Mouse (Mus musculus) megakaryocyte, embryonic 14.5 days (primary cell): ENCODE data around the gene Ccdc186. TPM values are rescaled to one million over a fixed set of nuclear protein-coding genes. Genes with fewer than 3 reads are reported as not detected.
"Not testable (repeated sequence)": the region's sequence is repeated elsewhere in the genome, so short reads cannot be mapped to it uniquely, and the experiment has no call there.

Experiments
- H3K27me3 ChIP-seq: replicated peaks from 2 replicates; pipeline ENCODE3; 2012; ENCODE audit warnings: inconsistent platforms
- H3K36me3 ChIP-seq: replicated peaks from 2 replicates; pipeline ENCODE3; 2012; ENCODE audit warnings: low read length, inconsistent platforms, mixed read lengths
- H3K4me1 ChIP-seq: 2 replicates; pipeline ENCODE4 v1.6.1; 2012; ENCODE audit warnings: inconsistent platforms
- H3K4me3 ChIP-seq: replicated peaks from 2 replicates; pipeline ENCODE3; 2012; ENCODE audit warnings: moderate library complexity, mild to moderate bottlenecking, inconsistent platforms
- H3K9me3 ChIP-seq: 2 replicates; pipeline ENCODE4 v1.6.1; 2012; ENCODE audit warnings: inconsistent platforms
- FLI1 ChIP-seq: IDR thresholded peaks from 2 replicates; pipeline ENCODE4 v1.6.1; 2012; ENCODE audit warnings: low read length, inconsistent platforms, mixed read lengths
- GATA1 ChIP-seq: IDR thresholded peaks from 3 replicates; pipeline ENCODE4 v1.6.1; 2012; ENCODE audit warnings: mixed read lengths, low read length, inconsistent platforms, borderline replicate concordance
- polyA plus RNA-seq: library from polyadenylated mRNA; stranded (reverse); fragments of >175 nt; gene quantifications from 2 replicates; pipeline ENCODE4 v1.2.3, GENCODE M21; 2012; ENCODE audit warnings: low replicate concordance; ENCODE audit not compliant: insufficient read depth

Gene Ccdc186
- polyA plus RNA-seq, 1 experiment, result 0.72 TPM

DNA sequence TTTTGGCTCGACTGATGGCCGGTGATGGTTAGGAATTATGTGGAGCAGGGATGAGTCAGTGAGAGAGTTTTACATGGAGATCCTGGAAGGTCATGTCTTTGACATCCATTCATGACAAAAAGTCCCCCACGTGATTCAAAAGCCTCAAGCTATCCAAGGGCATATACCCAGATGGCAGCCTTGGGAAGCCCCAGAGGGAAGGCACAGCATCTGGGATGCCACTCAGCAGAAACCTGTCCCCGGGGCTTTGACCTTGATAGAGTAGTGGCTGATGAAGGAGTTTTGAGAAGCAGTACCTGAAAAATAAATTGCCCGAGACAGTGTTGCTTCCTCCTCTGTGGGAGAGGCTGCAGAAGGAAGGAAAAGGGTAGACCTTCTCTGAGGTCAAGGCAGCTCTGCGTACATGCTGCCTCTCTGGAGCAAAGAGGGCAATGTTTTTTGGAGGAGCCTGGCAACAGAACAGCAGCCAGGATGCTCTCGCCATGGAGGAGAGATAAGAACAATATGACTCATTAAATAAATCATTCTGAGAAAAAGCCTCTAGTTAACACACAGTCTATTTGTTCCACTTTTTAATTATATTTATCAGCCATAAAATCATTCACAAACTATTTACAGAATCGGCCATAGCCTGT is 61.6 kb downstream of the Ccdc186 start:
- 0 out of 2 replicates have a peak, but pooled peaks cover 2% of the 10 kb centered on the region for H3K9me3 ChIP-seq
- H3K27me3 ChIP-seq, result peaks cover 57% of the 10 kb centered on the region
- peaks cover 61% of the 10 kb centered on the region for H3K4me1 ChIP-seq
- H3K36me3 ChIP-seq, result no peaks in the 10 kb centered on the region
- H3K4me3 ChIP-seq, result no peak overlapping the region
- TF ChIP-seq GATA1 (no peak), FLI1 (no peak)

DNA sequence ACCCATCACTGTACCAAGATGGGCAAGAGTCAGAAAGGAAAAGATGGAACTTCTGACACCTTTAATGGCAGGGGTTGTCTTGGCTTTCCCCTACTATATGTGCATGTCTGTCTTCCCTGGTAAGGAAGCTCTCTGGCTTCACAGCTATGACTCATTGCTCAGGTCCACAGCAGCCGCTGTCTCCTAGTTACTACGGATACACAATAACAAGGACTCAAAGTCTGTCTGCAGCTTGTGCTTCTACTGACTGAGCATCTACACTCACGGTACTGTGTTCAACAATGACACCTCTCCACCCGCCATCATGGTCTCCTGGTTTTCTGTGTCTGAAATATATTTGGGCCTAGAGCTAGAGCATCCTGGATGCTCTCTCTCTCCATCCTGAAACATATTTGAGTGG is 62.2 kb downstream of the Ccdc186 start:
- peaks cover 61% of the 10 kb centered on the region for H3K4me1 ChIP-seq
- TF ChIP-seq FLI1 (no peak), GATA1 (no peak)
- peaks cover 56% of the 10 kb centered on the region for H3K27me3 ChIP-seq
- no peaks in the 10 kb centered on the region for H3K36me3 ChIP-seq
- no peak overlapping the region for H3K4me3 ChIP-seq
- no peaks in the 10 kb centered on the region for H3K9me3 ChIP-seq

DNA sequence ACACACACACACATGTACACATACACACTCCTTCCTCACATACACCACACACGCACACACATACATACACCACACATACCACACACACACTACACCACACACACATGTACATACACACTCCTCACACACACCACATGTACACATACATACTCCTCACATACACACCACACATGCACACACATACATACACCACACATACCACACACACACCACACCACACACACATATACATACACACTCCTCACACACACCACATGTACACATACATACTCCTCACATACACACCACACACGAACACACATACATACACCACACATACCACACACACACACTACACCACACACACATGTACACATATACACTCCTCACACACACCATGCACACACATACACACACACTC is 63.7 kb downstream of the Ccdc186 start:
- H3K9me3 ChIP-seq, result no peaks in the 10 kb centered on the region
- peaks cover 59% of the 10 kb centered on the region for H3K4me1 ChIP-seq
- no peak overlapping the region for H3K4me3 ChIP-seq
- H3K27me3 ChIP-seq, result peaks cover 48% of the 10 kb centered on the region
- TF ChIP-seq GATA1 (peak; percentile 52; the same call in 1 of the 3 replicates), FLI1 (no peak)
- no peaks in the 10 kb centered on the region for H3K36me3 ChIP-seq

DNA sequence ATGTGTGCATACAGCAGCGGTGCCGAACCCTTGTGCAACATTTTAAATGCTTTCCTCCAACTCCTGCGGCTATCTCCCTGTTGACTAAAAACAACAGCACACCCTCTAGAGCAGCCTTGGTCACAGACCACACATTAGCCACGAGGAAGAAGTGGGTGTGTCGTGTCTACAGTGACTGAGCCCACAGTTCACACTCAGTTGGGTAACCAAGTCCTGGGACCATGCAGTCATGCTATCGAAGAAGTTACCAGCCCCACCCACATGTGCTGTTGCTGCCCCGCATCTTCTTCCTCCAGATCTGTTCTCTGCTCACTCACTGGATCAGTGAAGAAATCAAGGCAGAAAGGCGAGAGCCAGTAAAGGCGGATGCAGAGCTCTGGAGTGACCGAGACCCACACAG is 65.6 kb downstream of the Ccdc186 start:
- Histone ChIP-seq H3K4me1 (peaks cover 47% of the 10 kb centered on the region), H3K4me3 (peak overlapping the region; percentile 21), H3K9me3 (no peaks in the 10 kb centered on the region), H3K36me3 (no peaks in the 10 kb centered on the region), H3K27me3 (peaks cover 42% of the 10 kb centered on the region)
- TF ChIP-seq GATA1 (no peak), FLI1 (no peak)

DNA sequence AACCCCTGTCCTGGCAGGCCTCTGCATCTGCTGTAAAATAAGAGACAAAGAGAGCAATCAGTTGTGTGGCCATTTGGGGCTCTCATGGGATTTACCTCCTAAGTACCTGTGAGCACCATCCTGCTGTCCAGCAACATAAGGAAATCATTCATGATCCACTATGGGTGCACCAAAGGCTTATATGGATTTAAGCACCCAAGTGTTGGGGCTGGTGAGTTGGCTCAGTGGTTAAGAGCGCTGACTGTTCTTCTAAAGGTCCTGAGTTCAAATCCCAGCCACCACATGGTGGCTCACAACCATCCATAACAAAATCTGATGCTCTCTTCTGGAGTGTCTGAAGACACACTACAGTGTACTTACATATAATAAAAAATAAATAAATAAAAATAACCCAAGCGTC is 67.5 kb downstream of the Ccdc186 start:
- H3K9me3 ChIP-seq, H3K4me3 ChIP-seq, H3K36me3 ChIP-seq: not testable (repeated sequence)
- H3K27me3 ChIP-seq, result peaks cover 43% of the 10 kb centered on the region
- H3K4me1 ChIP-seq, result peaks cover 35% of the 10 kb centered on the region

DNA sequence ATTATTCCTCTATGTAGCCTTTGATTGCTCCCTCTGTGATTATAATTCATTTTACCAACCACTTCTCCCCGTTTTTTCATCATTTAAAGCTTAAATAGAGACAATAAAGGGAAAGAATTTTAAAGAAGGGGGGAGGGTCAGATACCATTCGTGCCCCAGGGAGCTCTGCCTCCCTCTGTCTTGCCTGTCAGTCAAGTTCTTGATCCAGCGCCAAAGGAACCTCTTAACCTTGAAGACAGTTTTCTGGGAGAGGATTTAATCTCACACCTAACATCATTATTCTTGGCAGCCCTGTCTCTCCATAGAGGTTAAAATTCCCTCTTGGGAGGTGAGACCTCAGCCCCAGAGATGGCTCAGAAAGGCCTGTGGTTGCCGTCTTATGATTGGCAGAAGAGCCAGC is 71.3 kb downstream of the Ccdc186 start:
- TF ChIP-seq GATA1, result no peak
- TF ChIP-seq FLI1, result no peak
- no peak overlapping the region for H3K4me3 ChIP-seq
- no peaks in the 10 kb centered on the region for H3K9me3 ChIP-seq
- peaks cover 21% of the 10 kb centered on the region for H3K4me1 ChIP-seq
- H3K36me3 ChIP-seq, result no peaks in the 10 kb centered on the region
- H3K27me3 ChIP-seq, result peaks cover 29% of the 10 kb centered on the region

DNA sequence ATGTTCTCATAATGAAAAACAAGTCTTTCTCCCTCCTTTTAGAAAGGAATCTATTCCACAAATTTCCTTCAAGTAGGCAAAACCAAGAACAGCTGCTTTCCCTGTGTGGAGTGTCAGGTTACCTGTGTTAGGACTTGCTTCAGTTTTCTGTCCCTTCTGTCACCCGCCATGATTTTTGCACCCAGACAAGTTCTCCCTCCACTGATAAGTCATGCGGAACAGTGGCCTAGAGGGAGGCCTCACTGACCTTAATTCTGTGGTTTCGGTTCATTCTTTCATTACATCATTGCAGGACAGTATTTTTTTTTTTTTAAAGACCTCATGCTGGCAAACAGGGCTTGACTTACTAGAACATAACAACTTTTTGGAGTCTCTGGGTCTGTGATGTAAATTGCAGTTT is 72.6 kb downstream of the Ccdc186 start:
- TF ChIP-seq FLI1 (no peak), GATA1 (no peak)
- Histone ChIP-seq H3K36me3 (no peaks in the 10 kb centered on the region), H3K4me3 (no peak overlapping the region), H3K27me3 (peaks cover 28% of the 10 kb centered on the region), H3K4me1 (peaks cover 24% of the 10 kb centered on the region), H3K9me3 (no peaks in the 10 kb centered on the region)

DNA sequence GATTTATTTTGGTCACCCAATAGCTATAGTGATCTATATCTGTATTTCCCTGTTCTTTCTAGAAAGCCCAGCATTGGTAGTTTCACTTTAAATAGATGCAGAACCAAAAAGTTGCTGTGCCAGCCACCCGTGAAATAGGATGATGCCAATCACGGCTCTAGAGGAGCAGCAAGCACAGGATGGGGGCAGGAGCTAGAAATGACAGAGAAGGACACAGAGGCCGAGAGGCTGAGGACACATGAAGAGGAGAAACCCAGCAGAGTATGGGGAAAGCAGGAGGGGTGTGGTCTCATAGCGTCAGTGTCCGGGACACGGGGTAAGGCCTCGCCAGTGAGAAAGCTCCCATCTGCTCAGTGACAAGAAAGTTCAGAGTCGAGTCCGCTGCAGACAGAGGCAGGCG is 74.1 kb downstream of the Ccdc186 start:
- Histone ChIP-seq H3K9me3 (no peaks in the 10 kb centered on the region), H3K36me3 (no peaks in the 10 kb centered on the region), H3K4me3 (no peak overlapping the region), H3K27me3 (peaks cover 35% of the 10 kb centered on the region), H3K4me1 (peaks cover 39% of the 10 kb centered on the region)
- TF ChIP-seq GATA1 (no peak), FLI1 (no peak)

DNA sequence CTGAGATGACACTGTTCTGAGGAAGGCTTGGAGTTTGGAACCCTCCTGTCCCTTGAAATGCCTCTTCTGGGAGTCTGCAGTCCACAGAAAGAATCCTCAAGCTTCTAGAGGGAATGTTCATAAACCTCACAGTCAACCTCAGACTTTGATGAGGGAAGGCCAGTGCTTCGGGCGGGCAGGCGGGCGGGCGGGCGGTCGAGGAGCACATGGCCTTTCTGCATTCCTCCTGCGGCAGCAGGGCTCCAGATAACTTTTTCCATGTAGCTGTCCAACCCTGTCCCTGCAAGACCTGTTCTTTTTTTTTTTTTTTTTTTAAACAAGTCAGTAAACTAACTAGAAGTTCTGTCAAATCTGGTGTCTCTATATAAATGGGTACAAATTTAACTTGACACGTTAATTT is 75.4 kb downstream of the Ccdc186 start:
- Histone ChIP-seq H3K9me3 (no peaks in the 10 kb centered on the region), H3K36me3 (no peaks in the 10 kb centered on the region), H3K4me1 (peaks cover 35% of the 10 kb centered on the region), H3K27me3 (peaks cover 39% of the 10 kb centered on the region), H3K4me3 (no peak overlapping the region)
- TF ChIP-seq FLI1 (no peak), GATA1 (no peak)

DNA sequence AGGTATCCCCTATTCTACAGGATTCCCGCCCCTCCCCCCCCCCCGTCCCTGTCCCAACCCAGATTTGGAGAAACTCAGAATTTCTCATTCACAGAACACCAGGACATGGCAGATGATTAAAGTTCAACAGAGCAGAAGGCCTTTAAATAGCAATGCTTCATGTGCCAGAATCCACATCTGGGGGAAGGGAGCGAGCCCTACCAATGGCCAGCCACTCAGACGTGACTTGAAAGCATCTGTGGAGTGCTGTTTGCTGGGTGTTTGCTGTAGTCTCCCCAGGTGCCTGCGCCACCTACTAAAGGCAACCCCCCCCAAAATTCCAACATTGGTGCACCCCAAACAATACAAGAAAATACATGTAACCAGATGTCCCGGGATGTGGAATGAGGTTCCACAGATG is 76.5 kb downstream of the Ccdc186 start:
- Histone ChIP-seq H3K4me3 (no peak overlapping the region), H3K4me1 (peaks cover 35% of the 10 kb centered on the region), H3K36me3 (no peaks in the 10 kb centered on the region), H3K9me3 (no peaks in the 10 kb centered on the region), H3K27me3 (peaks cover 45% of the 10 kb centered on the region)
- TF ChIP-seq GATA1 (no peak), FLI1 (no peak)

DNA sequence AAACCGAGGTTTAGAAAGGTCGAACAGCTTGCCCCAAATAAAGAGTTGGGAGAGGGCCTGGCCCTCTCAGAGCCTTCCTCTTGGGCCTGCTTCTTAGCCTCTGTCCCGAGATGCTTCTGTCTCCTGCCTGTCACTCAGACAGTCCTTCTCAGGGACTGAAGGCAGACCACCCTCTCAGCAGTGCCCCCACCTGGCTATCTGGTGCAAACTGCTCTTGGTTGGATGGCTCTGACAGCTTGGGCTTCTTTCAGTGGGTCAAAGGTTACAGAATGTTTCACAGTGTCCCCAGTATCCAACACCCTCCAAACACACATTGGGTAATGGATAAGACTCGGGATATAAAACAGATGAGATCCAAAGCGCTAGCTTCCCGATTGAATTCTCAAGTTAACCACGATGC is 76.9 kb downstream of the Ccdc186 start:
- Histone ChIP-seq H3K4me3 (no peak overlapping the region), H3K9me3 (no peaks in the 10 kb centered on the region), H3K36me3 (no peaks in the 10 kb centered on the region), H3K4me1 (peaks cover 38% of the 10 kb centered on the region), H3K27me3 (peaks cover 43% of the 10 kb centered on the region)
- TF ChIP-seq FLI1 (no peak), GATA1 (no peak)

Other genes starting within 250 kb of the Ccdc186 start
- not detected in 2 replicates for gene Adrb1, start 100.0 kb downstream of the Ccdc186 start, polyA plus RNA-seq
- not detected in 2 replicates for gene Tdrd1, start 4.0 kb upstream of the Ccdc186 start, polyA plus RNA-seq
- not detected in 2 replicates for gene Vwa2, start 52.1 kb upstream of the Ccdc186 start, polyA plus RNA-seq
- not detected in 2 replicates for gene Afap1l2, start 186.0 kb upstream of the Ccdc186 start, polyA plus RNA-seq